Mouse (Mus musculus): ENCODE measurements around the gene Gm49355. TPM values are rescaled to one million over a fixed set of nuclear protein-coding genes. Genes with fewer than 3 reads are reported as not detected.
A peak's percentile ranks its signal among the peaks of the same experiment; 100 is the strongest.

Gm49355 gene
- polyA plus RNA-seq, 1 experiment from 2014 or later: not detected

GRCm38 (mm10) chr14:12300275-12300674, 16.5 kb downstream of the Gm49355 start:
- Histone ChIP-seq H3K36me3 (ENCODE audit: control insufficient read depth, insufficient read depth, low read length) (0 out of 2 replicates have a peak, but pooled peaks cover 3% of the 10 kb centered on the region), H3K27me3 (replicated peaks; ENCODE audit: control insufficient read depth, insufficient read depth, low read length) (no peaks in the 10 kb centered on the region), H3K9me3 (ENCODE audit: control insufficient read depth, low read length) (no peaks in the 10 kb centered on the region), H3K27ac (replicated peaks; ENCODE audit: low read depth, low read length) (no peak overlapping the region), H3K4me2 (ENCODE audit: low read depth, low read length) (no peak overlapping the region), H3K4me3 (ENCODE audit: low read depth, low read length) (no peak overlapping the region), H3K9ac (ENCODE audit: low read depth, low read length) (no peak overlapping the region), H3K4me1 (ENCODE audit: control insufficient read depth, insufficient read depth, low read length) (no peaks in the 10 kb centered on the region)
- no peak for ATAC-seq (ENCODE audit: low read depth)
- DNase-seq (ENCODE audit: low spot score): no peak
- 74% methylated on average over 4 of the region's 4 CpGs for WGBS

DNA sequence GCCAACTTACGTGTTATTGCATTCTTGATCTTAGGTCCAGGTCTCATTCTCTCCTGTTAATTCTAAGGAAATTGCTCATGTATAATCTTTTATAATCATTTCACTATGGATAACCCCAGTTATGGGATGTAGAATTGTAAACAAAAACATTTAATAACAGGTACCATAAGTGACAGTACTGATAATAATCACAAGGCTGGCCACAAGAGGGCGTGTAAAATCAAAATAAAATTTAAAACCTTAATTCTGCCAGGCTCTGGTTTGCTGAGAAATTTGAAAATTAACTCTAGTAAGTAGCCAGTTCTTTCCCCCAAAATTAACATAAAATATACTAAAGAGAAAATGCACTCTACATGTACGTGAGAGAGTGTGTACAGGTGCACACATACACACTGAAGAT, 16.9 kb downstream of the Gm49355 start:
- Histone ChIP-seq H3K4me1 (ENCODE audit: control insufficient read depth, insufficient read depth, low read length) (no peaks in the 10 kb centered on the region), H3K27me3 (replicated peaks; ENCODE audit: control insufficient read depth, insufficient read depth, low read length) (no peaks in the 10 kb centered on the region), H3K27ac (replicated peaks; ENCODE audit: low read depth, low read length) (no peak overlapping the region), H3K36me3 (ENCODE audit: control insufficient read depth, insufficient read depth, low read length) (0 out of 2 replicates have a peak, but pooled peaks cover 3% of the 10 kb centered on the region), H3K4me3 (ENCODE audit: low read depth, low read length) (no peak overlapping the region), H3K9ac (ENCODE audit: low read depth, low read length) (no peak overlapping the region), H3K9me3 (ENCODE audit: control insufficient read depth, low read length) (no peaks in the 10 kb centered on the region), H3K4me2 (ENCODE audit: low read depth, low read length) (no peak overlapping the region)
- ATAC-seq (ENCODE audit: low read depth): no peak
- WGBS: 66% methylated on average over 3 of the region's 3 CpGs
- peak; percentile 7 for DNase-seq (ENCODE audit: low spot score)

DNA sequence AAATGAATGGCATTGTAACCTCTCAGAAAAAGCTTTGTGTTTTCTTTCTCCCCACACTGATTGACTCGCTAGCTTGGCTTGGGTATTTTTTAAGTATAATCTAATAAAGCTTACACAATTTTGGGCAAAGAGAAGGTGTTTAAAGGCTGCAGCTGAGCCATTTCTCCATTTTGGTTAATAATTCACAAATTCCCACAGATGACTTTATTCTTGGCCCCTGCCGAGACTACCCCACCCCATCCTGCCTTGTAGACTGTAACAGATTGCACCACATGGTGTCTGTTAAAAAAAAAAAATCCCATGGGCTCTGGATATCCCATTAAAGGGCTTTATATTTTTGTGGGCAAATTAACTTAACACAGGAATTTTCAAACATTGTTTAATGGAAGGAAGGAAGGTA, 19.3 kb downstream of the Gm49355 start:
- 65% methylated on average over 2 of the region's 2 CpGs for WGBS
- H3K9me3 ChIP-seq (ENCODE audit: control insufficient read depth, low read length): no peaks in the 10 kb centered on the region
- DNase-seq (ENCODE audit: low spot score): no peak
- no peak overlapping the region for H3K27ac ChIP-seq (replicated peaks; ENCODE audit: low read depth, low read length)
- H3K27me3 ChIP-seq (replicated peaks; ENCODE audit: control insufficient read depth, insufficient read depth, low read length): no peaks in the 10 kb centered on the region
- no peak overlapping the region for H3K4me2 ChIP-seq (ENCODE audit: low read depth, low read length)
- 0 out of 2 replicates have a peak, but pooled peaks cover 2% of the 10 kb centered on the region for H3K36me3 ChIP-seq (ENCODE audit: control insufficient read depth, insufficient read depth, low read length)
- H3K4me3 ChIP-seq (ENCODE audit: low read depth, low read length): no peak overlapping the region
- no peaks in the 10 kb centered on the region for H3K4me1 ChIP-seq (ENCODE audit: control insufficient read depth, insufficient read depth, low read length)
- H3K9ac ChIP-seq (ENCODE audit: low read depth, low read length): no peak overlapping the region
- ATAC-seq (ENCODE audit: low read depth): no peak

- Histone ChIP-seq H3K9ac (ENCODE audit: low read depth, low read length) (no peak overlapping the region), H3K27ac (replicated peaks; ENCODE audit: low read depth, low read length) (no peak overlapping the region), H3K4me2 (ENCODE audit: low read depth, low read length) (no peak overlapping the region), H3K36me3 (ENCODE audit: control insufficient read depth, insufficient read depth, low read length) (no peaks in the 10 kb centered on the region), H3K9me3 (ENCODE audit: control insufficient read depth, low read length) (no peaks in the 10 kb centered on the region), H3K4me1 (ENCODE audit: control insufficient read depth, insufficient read depth, low read length) (no peaks in the 10 kb centered on the region), H3K27me3 (replicated peaks; ENCODE audit: control insufficient read depth, insufficient read depth, low read length) (peaks cover 46% of the 10 kb centered on the region), H3K4me3 (ENCODE audit: low read depth, low read length) (no peak overlapping the region)
- DNase-seq (ENCODE audit: low spot score) (no peak), ATAC-seq (ENCODE audit: low read depth) (no peak)
- 79% methylated on average over 7 of the region's 7 CpGs for WGBS
Measured at GRCm38 (mm10) chr14:12333622-12334021, 49.8 kb downstream of the Gm49355 start.

GRCm38 (mm10) chr14:12334925-12335324, 51.1 kb downstream of the Gm49355 start:
- no peaks in the 10 kb centered on the region for H3K36me3 ChIP-seq (ENCODE audit: control insufficient read depth, insufficient read depth, low read length)
- H3K4me1 ChIP-seq (ENCODE audit: control insufficient read depth, insufficient read depth, low read length): no peaks in the 10 kb centered on the region
- H3K4me2 ChIP-seq (ENCODE audit: low read depth, low read length): no peak overlapping the region
- no peak for ATAC-seq (ENCODE audit: low read depth)
- H3K27me3 ChIP-seq (replicated peaks; ENCODE audit: control insufficient read depth, insufficient read depth, low read length): peaks cover 59% of the 10 kb centered on the region
- H3K27ac ChIP-seq (replicated peaks; ENCODE audit: low read depth, low read length): no peak overlapping the region
- DNase-seq (ENCODE audit: low spot score): no peak
- H3K4me3 ChIP-seq (ENCODE audit: low read depth, low read length): no peak overlapping the region
- H3K9me3 ChIP-seq (ENCODE audit: control insufficient read depth, low read length): no peaks in the 10 kb centered on the region
- 32% methylated on average over 7 of the region's 7 CpGs for WGBS
- no peak overlapping the region for H3K9ac ChIP-seq (ENCODE audit: low read depth, low read length)

DNA sequence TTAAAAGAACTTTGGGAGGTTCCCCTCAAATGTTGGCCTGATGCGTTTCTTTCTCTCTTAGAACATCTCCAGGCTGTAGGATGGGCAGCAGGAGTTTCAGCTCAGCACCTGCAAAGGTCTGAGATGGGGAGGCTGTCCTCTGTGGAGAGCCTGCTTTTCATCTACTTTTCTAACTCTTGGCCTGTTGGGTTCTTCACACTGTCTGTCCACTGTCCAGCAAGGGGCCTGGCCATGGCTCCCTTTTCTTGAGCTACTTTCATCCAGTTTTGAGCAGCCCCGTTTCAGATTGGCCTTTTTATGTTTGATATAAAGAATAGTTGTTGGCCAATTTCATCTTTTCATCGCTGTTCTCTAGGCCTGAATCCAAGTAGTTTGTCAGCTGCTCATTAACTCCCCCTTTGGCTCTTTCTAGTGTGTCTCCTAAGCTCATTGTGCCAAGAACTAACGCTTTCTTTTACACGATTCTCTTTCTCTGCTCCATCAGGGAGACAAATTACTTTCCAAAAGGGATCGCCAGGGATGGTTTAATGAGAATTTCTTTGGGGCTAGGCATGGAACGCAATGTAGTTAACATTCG, 53.7 kb downstream of the Gm49355 start:
- Histone ChIP-seq H3K4me1 (ENCODE audit: control insufficient read depth, insufficient read depth, low read length) (no peaks in the 10 kb centered on the region), H3K9me3 (ENCODE audit: control insufficient read depth, low read length) (no peaks in the 10 kb centered on the region), H3K36me3 (ENCODE audit: control insufficient read depth, insufficient read depth, low read length) (no peaks in the 10 kb centered on the region), H3K4me3 (ENCODE audit: low read depth, low read length) (no peak overlapping the region), H3K9ac (ENCODE audit: low read depth, low read length) (no peak overlapping the region), H3K4me2 (ENCODE audit: low read depth, low read length) (no peak overlapping the region), H3K27me3 (replicated peaks; ENCODE audit: control insufficient read depth, insufficient read depth, low read length) (peaks cover 85% of the 10 kb centered on the region), H3K27ac (replicated peaks; ENCODE audit: low read depth, low read length) (no peak overlapping the region)
- ATAC-seq (ENCODE audit: low read depth) (no peak), DNase-seq (ENCODE audit: low spot score) (peak; percentile 56)
- 7% methylated on average over 8 of the region's 8 CpGs for WGBS

DNA sequence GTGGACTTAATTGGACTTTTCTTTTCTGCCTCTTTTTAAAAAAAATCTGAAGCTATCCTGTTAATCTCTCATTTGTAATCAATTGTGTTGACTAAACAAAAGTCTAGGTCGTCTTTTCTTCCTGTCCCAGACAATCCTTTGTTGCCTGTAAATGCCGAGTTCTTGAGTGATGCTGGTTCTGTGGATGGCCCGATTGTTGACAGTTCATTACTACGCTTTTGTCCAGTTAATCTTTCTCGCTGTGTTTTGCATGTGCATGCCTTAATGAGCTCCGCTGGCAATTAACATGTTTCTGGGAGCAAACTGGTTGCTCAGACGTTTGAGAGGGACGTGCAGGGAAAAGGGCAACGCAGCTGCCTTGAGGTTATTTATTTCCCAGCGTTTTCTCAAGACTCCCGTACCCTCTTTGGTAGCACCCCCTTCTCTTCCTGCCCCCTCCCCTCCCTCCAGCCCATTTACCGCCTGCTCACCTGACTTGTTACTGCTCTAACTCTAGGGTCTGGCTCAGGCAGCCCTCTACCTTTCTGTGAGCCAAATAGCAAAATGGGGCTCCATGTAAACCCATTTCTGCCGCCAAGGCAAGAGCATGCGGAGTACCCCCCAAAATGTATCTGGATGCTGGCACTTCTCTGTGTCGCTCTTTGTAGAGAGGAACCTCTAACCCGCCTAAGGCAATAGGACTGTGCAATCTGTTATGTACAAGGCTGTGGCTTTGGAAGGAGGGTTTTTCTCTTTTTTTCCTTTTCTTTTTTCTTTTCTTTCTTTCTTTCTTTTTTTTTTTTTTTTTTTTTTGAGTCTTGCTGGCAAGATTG, 54.4 kb downstream of the Gm49355 start:
- Histone ChIP-seq H3K27ac (replicated peaks; ENCODE audit: low read depth, low read length) (no peak overlapping the region), H3K36me3 (ENCODE audit: control insufficient read depth, insufficient read depth, low read length) (no peaks in the 10 kb centered on the region), H3K9me3 (ENCODE audit: control insufficient read depth, low read length) (no peaks in the 10 kb centered on the region), H3K27me3 (replicated peaks; ENCODE audit: control insufficient read depth, insufficient read depth, low read length) (peaks cover 92% of the 10 kb centered on the region), H3K9ac (ENCODE audit: low read depth, low read length) (no peak overlapping the region), H3K4me1 (ENCODE audit: control insufficient read depth, insufficient read depth, low read length) (no peaks in the 10 kb centered on the region), H3K4me2 (ENCODE audit: low read depth, low read length) (no peak overlapping the region), H3K4me3 (ENCODE audit: low read depth, low read length) (no peak overlapping the region)
- ATAC-seq (ENCODE audit: low read depth): peak; percentile 46; the same call in 1 of the 2 replicates
- 4% methylated on average over 16 of the region's 16 CpGs for WGBS
- peak; percentile 55 for DNase-seq (ENCODE audit: low spot score)

DNA sequence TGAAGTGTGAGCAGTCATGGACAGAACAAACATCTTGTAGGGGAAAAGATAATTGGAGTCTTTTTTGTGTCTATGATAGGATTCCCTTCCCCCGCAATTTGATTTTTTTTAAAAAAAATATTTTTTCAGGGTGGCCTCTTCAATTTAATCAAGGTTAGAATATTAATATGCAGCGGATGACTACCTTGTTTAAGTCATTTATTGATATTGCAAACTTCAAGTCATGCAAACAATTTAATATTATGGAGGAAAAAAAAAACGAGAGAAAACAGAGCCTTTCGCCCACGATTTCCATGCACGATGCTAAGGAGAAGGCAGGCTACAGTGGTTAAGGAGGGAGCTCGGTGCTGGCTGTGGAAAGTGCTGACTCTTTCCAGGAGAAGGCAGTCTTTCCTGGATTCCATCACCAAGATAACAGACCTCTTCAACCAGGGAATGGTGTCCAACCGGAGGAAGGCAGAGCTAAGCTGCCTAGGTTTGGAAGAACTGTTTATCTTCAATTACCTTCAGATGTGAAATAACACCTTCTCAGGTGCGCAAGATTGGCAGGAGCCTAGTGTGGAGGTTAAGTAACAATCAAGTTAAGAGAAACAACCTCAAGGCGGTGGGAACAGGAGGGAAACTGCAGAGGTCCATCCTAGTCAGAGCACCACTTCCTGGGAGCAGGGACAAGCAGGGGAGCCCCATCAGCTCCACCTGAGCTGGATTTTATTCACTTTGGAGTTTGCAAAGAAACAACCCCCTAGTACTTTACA, 55.2 kb downstream of the Gm49355 start:
- H3K27me3 ChIP-seq (replicated peaks; ENCODE audit: control insufficient read depth, insufficient read depth, low read length): peaks cover 100% of the 10 kb centered on the region
- no peak for ATAC-seq (ENCODE audit: low read depth)

More for the DNA sequence above, 55.2 kb downstream of the Gm49355 start:
- DNase-seq (ENCODE audit: low spot score): no peak
- no peak overlapping the region for H3K27ac ChIP-seq (replicated peaks; ENCODE audit: low read depth, low read length)
- H3K9ac ChIP-seq (ENCODE audit: low read depth, low read length): no peak overlapping the region
- no peaks in the 10 kb centered on the region for H3K36me3 ChIP-seq (ENCODE audit: control insufficient read depth, insufficient read depth, low read length)
- H3K4me3 ChIP-seq (ENCODE audit: low read depth, low read length): no peak overlapping the region
- no peaks in the 10 kb centered on the region for H3K4me1 ChIP-seq (ENCODE audit: control insufficient read depth, insufficient read depth, low read length)
- H3K9me3 ChIP-seq (ENCODE audit: control insufficient read depth, low read length): no peaks in the 10 kb centered on the region
- 3% methylated on average over 10 of the region's 10 CpGs for WGBS
- no peak overlapping the region for H3K4me2 ChIP-seq (ENCODE audit: low read depth, low read length)

Data from embryonic facial prominence, embryonic 14.5 days (tissue).